Mouse (Mus musculus): Measurements from ENCODE around the gene Syp. TPM values are rescaled to one million over a fixed set of nuclear protein-coding genes. Genes with fewer than 3 reads are reported as not detected.

Gene Syp
- polyA plus RNA-seq (2015; fragmentation: Nextera tagmentation; extraction: Ambion mirVana), result 0.40 and 0.55 TPM in 2 replicates

- DNase-seq (ENCODE audit: low spot score), result peak; percentile 83
These were observed at the start of gene Syp for GRCm38 (mm10) chrX:7638401-7639091. TSS of gene Syp (plus strand) at chrX:7638471.

DNA sequence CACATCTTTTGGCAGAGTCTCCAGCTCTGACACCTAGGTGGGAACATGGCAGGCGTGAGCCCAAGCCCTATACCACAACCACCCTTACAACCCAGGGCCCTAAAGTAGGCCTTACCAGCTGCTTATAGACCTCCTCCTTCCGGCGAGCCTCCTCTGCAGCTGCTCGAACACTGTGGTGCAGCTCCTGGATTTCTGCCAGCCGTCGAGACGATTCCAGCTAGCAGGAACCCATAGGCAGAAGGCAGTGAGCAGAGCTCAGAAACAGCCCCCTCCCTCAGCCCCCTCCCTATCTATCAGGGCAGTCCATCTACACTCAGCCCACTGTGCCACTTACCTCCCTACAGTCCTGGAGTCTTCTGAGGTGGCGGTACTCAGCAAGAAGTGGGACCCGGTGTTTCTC is 42.9 kb upstream of the Syp start:
- DNase-seq (ENCODE audit: low spot score), result no peak

DNA sequence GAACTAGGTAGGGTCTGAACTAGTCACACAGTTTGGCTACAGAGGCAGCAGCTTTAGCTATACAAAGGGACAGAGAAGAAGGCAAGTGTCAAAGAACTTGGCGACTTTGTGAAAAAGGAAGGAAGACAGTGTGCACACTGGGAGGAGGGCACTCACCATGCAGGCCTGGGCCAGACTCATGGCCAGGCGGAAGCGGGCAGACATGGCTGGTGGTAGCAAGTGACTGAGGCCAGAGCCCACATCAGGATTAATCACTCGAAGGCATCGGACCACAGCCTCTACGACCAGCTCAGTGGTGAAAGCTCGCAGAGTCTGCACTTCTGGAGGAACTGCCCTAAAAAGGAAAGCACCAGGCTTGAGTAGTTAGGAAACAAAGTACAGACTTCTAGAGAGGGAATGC is 34.3 kb upstream of the Syp start:
- no peak for DNase-seq (ENCODE audit: low spot score)

- DNase-seq (ENCODE audit: low spot score), result peak; percentile 76
These were observed 33.2 kb upstream of the Syp start, which contains the start of gene Ccdc22 for GRCm38 (mm10) chrX:7604879-7605574. TSS of gene Ccdc22 (minus strand) at chrX:7605517.

GRCm38 (mm10) chrX:7605575-7605941 is 32.7 kb upstream of the Syp start:
- DNase-seq (ENCODE audit: low spot score), result no peak

DNA sequence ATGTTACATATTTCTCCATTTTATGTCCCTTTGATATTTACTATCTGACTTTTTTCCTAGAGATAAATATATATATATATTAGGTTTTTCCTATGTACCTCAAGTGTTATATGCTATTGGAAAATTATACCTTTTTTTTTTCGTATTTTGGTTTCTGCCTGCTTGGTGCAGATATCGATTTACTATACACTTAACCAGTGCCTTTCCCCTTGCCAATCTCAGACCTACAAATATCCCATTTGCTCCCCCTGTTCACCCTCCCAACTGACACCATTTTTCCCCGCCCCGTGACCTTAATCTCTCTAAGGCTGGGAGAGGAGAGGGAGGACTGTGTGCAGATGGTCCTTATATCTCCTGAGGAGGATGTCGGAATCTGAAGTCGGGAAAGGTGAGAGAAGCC is 31.5 kb upstream of the Syp start, which contains the start of gene Cacna1f:
Gene Cacna1f, plus strand, starts transcription at position 301 of the 400 bp plus-strand sequence.
- no peak for DNase-seq (ENCODE audit: low spot score)

GRCm38 (mm10) chrX:7610035-7610434 is 28.2 kb upstream of the Syp start:
- no peak for DNase-seq (ENCODE audit: low spot score)

- DNase-seq (ENCODE audit: low spot score), result no peak
These were observed 27.6 kb upstream of the Syp start for GRCm38 (mm10) chrX:7610536-7611258.

DNA sequence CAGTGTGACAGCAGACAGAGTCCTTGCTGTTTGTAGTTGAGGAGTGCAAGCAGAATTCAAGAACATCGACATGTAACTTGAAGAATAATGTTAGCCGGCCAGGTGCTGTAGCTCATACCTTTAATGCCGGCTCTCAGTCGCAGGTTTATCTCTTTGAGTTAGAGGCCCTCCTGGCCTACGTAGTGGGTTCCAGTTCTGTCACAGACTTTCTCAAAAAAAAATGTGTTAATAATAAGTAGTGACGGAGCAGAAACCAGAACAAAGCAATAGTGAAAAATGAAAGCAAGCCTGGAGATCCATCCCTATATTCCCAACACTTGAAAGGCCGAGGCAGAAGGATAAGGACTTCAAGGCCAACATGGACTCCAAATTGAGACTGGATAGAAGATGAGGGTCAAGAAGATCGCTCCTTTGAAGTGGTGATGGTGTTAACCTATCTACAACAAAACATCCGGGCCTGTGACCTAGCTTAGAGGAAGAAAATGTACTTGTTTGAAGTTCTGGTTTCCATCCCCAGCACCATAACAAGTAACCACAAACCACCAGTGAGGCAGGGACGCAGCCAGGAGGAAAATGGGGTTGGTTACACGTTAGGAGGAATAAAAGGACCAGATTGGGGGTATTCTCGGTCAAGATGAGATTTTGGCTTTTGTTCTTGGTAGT is 20.3 kb upstream of the Syp start:
- no peak for DNase-seq (ENCODE audit: low spot score)

DNA sequence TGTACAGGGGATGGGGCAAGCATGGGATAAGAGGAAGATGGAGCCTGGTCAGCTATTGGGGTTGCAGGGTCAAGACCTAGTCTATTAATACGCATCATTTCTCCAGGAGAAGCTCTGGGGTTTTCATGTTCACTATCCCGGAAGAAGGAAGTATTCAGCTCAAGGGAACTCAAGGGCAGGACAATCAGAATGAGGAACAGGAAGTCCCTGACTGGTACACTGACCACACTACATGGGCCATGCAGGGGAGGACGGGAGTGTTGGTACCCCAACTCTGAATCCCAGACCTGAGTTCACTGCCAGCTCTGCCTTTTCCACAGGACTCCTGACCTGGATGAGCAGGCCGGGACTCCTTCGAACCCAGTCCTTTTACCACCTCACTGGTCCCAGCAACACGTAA is 5.7 kb upstream of the Syp start:
- no peak for DNase-seq (ENCODE audit: low spot score)

GRCm38 (mm10) chrX:7635101-7635500 is 3.2 kb upstream of the Syp start:
- no peak for DNase-seq (ENCODE audit: low spot score)

DNA sequence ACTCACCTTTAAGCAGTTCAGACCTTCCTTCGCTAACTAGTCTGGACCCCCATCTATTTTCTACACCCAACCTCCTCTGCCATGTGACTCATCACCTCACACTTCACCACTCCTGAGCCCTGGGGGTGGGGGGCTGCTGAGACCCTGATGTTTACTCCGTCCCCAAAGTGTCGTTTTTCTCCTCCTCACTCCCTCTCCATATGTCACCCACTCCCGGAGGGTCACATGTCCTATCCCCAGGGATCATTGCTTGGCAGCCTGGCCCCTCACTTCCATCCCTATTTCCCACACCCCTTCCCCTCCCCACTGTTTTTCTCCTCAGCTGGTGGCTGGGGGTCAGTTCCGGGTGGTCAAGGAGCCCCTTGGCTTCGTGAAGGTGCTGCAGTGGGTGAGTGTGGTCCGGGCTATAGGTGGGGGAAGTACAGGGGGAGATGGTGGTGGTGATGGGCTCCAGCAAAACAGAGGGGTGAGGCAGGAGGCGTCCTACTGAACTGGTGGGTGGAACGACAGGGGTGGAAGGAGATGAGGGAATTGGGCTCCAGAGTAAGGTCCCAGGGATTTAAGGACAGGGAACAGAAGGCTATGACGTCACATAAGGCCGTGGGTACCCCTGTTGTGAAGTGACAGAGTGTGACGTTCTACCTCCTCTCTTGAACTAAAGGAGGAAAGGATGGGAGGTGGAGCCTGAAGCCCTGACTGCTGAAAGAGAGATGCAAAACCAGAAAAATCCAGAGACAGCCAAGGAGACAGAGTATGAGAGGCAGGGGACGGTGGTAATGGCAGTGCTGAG is 1.5 kb downstream of the Syp start:
- no peak for DNase-seq (ENCODE audit: low spot score)

GRCm38 (mm10) chrX:7640785-7641184 is 2.5 kb downstream of the Syp start:
- DNase-seq (ENCODE audit: low spot score), result no peak

DNA sequence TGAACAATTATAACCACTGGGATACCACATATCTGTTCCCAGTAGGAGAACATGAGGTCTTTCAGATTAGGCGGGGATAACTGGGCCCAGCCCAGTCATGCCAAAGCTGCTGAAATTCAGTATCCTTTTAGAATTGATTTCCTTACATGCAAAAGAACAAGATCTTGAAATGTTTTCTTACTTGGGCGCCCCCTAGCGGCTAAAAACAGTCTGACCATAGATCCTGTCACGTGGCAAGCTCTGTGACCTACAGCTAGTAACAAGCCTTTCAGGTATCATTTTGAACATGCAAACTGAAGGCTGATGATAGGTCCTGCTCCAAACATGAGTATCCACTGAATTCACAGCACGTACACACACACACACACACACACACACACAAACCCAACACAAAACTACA is 7.1 kb downstream of the Syp start:
- peak; percentile 80 for DNase-seq (ENCODE audit: low spot score)

DNA sequence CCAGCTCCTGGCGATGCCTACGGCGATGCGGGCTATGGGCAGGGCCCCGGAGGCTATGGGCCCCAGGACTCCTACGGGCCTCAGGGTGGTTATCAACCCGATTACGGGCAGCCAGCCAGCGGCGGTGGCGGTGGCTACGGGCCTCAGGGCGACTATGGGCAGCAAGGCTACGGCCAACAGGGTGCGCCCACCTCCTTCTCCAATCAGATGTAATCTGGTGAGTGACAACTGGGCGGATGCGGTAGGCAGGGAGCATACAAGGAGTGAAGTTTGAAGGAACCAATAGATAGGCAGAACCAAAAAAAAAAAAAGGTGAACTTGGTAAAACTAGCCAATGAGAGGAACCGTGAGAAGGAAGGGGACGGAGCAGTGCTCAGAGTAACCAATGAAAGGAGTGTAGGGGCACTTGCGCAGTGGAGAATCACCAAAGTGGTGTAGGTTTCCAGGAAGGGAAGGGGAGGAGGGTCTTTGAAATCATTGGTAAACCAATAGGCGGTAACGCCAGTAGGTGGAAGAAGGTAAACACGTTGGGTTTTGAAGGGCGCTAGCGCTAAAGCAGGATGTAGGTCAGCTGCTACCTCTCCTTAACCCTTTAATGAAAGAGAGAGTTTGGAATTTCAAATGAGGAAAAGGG is 10.5 kb downstream of the Syp start:
- peak; percentile 90 for DNase-seq (ENCODE audit: low spot score)

DNA sequence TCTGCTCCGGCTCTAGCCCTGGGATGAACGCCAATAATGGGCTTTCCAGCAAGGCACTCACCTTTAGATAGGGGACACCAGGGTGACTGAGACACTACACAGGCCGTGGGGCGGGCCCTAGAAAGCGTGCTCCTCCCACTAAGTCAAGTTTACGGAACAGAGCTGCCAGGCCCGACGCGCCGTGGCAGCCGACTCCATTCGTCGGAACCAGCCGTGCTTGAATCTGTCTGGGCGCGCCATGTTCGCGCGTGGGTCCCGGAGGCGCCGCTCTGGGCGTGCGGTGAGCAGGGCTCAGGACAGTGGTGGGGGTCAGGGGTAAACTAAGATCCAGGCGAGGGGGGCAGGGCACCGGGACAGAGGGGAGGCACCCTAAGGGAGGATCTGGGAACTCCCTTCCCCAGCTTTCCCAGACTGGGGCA is 19.0 kb downstream of the Syp start, which contains the start of gene Prickle3:
Gene Prickle3, plus strand, starts transcription at position 40 of the 419 bp plus-strand sequence.
- DNase-seq (ENCODE audit: low spot score), result peak; percentile 43

DNA sequence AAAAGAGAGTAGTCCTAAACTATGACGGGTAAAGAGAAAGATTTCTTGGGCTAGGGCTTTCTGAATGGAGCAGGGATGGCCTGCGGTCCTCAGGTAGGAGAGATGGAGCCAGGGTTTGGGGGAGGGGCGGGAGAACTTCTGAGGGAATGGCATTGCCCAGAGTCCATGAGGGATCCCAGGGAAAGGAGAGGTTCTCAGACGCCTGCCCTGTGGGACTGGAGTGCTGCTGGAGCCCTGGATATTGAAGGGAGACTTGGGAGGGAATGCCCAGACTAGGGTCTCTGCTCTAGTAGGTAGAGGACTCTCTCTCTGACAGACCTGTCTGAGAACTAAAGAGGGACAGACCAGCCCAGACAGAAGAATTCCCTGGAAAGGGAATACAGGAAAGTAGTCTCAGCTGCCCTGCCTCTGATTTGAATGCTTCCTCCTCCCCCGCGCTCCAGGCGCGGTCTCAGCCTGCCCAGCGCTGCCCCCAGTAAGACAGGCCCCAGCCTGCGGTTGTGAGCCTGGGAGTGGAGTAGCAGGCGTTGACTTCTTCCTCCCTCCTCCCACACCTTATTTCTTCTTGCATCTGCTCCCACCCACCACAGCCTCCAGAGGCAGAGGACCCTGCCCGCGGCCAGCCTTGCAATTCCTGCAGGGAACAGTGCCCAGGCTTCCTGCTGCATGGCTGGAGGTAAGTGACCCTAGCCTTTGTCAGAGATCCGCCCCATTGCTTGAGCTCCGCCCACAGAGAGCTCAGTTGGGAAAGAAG is 19.9 kb downstream of the Syp start:
- no peak for DNase-seq (ENCODE audit: low spot score)

GRCm38 (mm10) chrX:7658785-7659589 is 20.7 kb downstream of the Syp start:
- no peak for DNase-seq (ENCODE audit: low spot score)

DNA sequence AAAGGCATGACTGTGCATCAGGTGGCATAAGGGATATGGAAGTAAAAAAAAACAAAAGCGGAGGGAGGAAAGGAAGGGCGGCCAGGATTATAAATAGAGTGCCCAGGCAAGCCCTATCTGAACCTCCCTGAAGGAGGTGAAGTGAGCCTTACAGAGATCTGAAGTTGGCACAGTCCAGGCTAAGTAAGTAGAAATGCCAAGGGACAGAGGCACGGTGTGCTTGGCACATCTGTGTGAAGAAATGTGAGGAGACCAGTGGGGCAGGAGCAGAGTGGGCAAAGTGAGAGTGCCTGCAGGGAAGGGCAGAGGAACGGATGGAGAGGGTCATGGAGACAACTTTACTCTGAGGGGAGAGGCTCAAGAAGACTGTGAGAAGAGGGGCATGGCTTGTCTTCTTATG is 22.8 kb downstream of the Syp start:
- DNase-seq (ENCODE audit: low spot score), result no peak
